Mouse (Mus musculus): ENCODE results near the gene Actg2. TPM values are rescaled to one million over a fixed set of nuclear protein-coding genes. Genes with fewer than 3 reads are reported as not detected.

The Actg2 gene
- polyA plus RNA-seq, 1 experiment from 2014 or later = 9.8 TPM

DNA sequence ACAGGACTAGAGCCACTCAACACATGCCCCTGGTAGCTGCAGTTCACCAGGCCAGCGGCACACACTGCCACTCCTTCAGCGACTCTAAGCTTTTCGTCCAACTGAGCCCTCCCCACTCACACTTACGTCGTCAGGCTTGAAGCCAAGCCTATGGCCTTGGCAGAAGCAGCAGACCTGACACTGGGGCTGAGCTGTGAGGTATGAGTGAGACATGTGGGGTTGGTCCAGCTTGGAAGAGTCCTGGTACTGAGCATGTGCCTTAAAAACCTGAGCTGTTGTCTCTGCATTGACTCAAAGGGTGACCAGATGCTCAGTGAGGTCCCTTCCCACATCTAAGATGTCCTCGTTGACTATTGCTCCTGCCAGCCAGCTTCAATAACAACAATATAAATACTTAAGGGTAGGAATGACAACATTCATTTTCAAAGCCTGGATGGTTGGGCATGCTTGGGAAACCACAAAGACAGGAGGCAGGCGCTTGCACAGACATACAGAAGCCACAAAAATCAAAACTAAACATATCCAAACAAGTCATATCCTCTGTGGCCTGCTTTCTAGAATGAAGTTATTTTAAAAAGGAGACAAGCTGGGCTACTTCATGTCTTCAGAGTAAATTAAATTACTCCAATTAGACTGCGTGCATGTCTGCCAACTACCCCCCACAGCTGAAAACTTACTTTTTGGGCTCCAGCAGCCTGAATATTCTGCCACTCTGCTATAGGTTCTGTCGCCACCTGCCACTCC is 39.9 kb downstream of the Actg2 start:
- H3K4me1 ChIP-seq (ENCODE audit: control insufficient read depth, low read depth, low read length) = peaks cover 5% of the 10 kb centered on the region
- no peaks in the 10 kb centered on the region for H3K27me3 ChIP-seq (ENCODE audit: control insufficient read depth, insufficient read depth, low read depth, low read length)
- no peaks in the 10 kb centered on the region for H3K9me3 ChIP-seq (replicated peaks; ENCODE audit: control insufficient read depth, low read length)
- H3K4me2 ChIP-seq (ENCODE audit: low read depth, low read length) = no peak overlapping the region
- peaks cover 5% of the 10 kb centered on the region; the same call in 1 of the 2 replicates for H3K36me3 ChIP-seq (ENCODE audit: control insufficient read depth, insufficient read depth)
- 81% methylated on average over 9 of the region's 9 CpGs for WGBS (ENCODE audit: insufficient replicate concordance)
- H3K27ac ChIP-seq (ENCODE audit: low read length) = no peak overlapping the region
- no peak overlapping the region for H3K9ac ChIP-seq (ENCODE audit: low read depth, low read length)
- H3K4me3 ChIP-seq (ENCODE audit: low read depth, low read length) = no peak overlapping the region
- ATAC-seq (ENCODE audit: low read depth) = no peak

DNA sequence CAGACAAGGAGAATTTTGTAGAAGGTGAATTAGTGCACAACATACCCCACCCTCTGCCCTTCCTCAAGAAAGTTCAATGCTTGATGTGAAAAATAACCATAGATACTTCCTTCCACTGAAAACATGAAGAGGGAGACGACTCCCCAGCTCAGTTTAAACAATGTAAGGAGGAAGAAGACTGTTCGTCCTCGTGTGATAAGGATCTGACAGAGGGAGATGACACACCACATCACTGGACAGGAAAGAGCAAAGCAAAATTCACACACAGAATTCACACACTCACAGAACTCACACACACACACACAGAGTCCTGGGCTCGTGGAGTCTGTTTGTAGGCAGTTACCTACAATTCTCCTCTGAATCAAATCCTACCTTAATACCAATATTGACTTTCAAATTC is 45.4 kb downstream of the Actg2 start:
- Histone ChIP-seq H3K9me3 (replicated peaks; ENCODE audit: control insufficient read depth, low read length) (no peaks in the 10 kb centered on the region), H3K36me3 (ENCODE audit: control insufficient read depth, insufficient read depth) (peaks cover 11% of the 10 kb centered on the region), H3K27me3 (ENCODE audit: control insufficient read depth, insufficient read depth, low read depth, low read length) (no peaks in the 10 kb centered on the region), H3K9ac (ENCODE audit: low read depth, low read length) (no peak overlapping the region), H3K27ac (ENCODE audit: low read length) (no peak overlapping the region), H3K4me2 (ENCODE audit: low read depth, low read length) (no peak overlapping the region), H3K4me3 (ENCODE audit: low read depth, low read length) (no peak overlapping the region), H3K4me1 (ENCODE audit: control insufficient read depth, low read depth, low read length) (no peaks in the 10 kb centered on the region)
- WGBS (ENCODE audit: insufficient replicate concordance) = 25% methylated on average over 4 of the region's 4 CpGs
- ATAC-seq (ENCODE audit: low read depth) = no peak

DNA sequence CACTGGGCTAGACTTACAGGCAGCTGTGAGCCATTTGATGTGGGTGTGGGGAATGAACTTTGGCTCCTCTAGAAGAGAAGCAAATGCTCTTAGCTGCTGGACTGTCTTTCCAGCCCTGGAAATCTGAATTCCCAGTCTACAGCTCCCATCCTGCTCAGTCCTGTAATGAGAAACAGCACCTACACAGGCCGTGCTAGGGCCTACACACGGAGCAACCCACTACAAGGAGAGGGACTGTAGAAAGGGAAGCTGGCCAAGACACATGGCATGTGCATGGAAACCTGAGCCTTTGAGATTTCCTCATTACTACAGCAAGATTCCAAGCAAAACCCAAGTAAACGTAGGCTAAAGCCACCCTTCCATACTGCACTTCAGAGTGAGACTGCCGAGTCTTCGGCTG is 47.9 kb downstream of the Actg2 start:
- no peak overlapping the region for H3K9ac ChIP-seq (ENCODE audit: low read depth, low read length)
- H3K4me2 ChIP-seq (ENCODE audit: low read depth, low read length) = no peak overlapping the region
- H3K9me3 ChIP-seq (replicated peaks; ENCODE audit: control insufficient read depth, low read length) = no peaks in the 10 kb centered on the region
- no peaks in the 10 kb centered on the region for H3K4me1 ChIP-seq (ENCODE audit: control insufficient read depth, low read depth, low read length)
- peaks cover 6% of the 10 kb centered on the region for H3K36me3 ChIP-seq (ENCODE audit: control insufficient read depth, insufficient read depth)
- no peak overlapping the region for H3K4me3 ChIP-seq (ENCODE audit: low read depth, low read length)
- ATAC-seq (ENCODE audit: low read depth) = no peak
- 71% methylated on average over 5 of the region's 5 CpGs for WGBS (ENCODE audit: insufficient replicate concordance)
- H3K27me3 ChIP-seq (ENCODE audit: control insufficient read depth, insufficient read depth, low read depth, low read length) = no peaks in the 10 kb centered on the region
- no peak overlapping the region for H3K27ac ChIP-seq (ENCODE audit: low read length)

DNA sequence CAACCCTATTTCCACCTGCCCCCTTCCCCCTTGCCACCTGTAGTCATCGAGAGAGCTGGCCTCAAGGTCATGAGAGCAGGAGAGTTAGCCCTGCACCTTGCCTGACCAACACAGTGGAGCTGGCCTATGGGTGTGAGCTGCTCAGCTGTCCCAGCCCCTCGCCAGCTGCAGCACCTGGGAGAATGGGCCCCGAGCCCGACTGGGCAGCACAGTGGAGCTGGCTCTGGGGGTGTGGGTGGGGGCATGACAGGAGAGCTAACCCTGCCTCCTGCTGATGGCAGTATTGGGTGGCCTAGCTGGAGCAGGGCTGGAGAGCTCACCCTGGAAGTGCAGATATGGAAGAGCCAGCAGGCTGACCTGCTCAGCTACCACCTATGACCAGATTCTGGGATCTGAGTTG is 48.8 kb downstream of the Actg2 start:
- Histone ChIP-seq H3K27me3 (ENCODE audit: control insufficient read depth, insufficient read depth, low read depth, low read length) (no peaks in the 10 kb centered on the region), H3K4me1 (ENCODE audit: control insufficient read depth, low read depth, low read length) (no peaks in the 10 kb centered on the region), H3K9me3 (replicated peaks; ENCODE audit: control insufficient read depth, low read length) (no peaks in the 10 kb centered on the region), H3K36me3 (ENCODE audit: control insufficient read depth, insufficient read depth) (peaks cover 6% of the 10 kb centered on the region), H3K27ac (ENCODE audit: low read length) (no peak overlapping the region), H3K4me2 (ENCODE audit: low read depth, low read length) (no peak overlapping the region), H3K9ac (ENCODE audit: low read depth, low read length) (no peak overlapping the region), H3K4me3 (ENCODE audit: low read depth, low read length) (no peak overlapping the region)
- no peak for ATAC-seq (ENCODE audit: low read depth)
- 57% methylated on average over 4 of the region's 4 CpGs for WGBS (ENCODE audit: insufficient replicate concordance)

- WGBS (ENCODE audit: insufficient replicate concordance) = 60% methylated on average over 4 of the region's 4 CpGs
- Histone ChIP-seq H3K4me2 (ENCODE audit: low read depth, low read length) (no peak overlapping the region), H3K4me1 (ENCODE audit: control insufficient read depth, low read depth, low read length) (no peaks in the 10 kb centered on the region), H3K9ac (ENCODE audit: low read depth, low read length) (no peak overlapping the region), H3K27ac (ENCODE audit: low read length) (no peak overlapping the region), H3K36me3 (ENCODE audit: control insufficient read depth, insufficient read depth) (peaks cover 6% of the 10 kb centered on the region), H3K27me3 (ENCODE audit: control insufficient read depth, insufficient read depth, low read depth, low read length) (no peaks in the 10 kb centered on the region), H3K9me3 (replicated peaks; ENCODE audit: control insufficient read depth, low read length) (no peaks in the 10 kb centered on the region), H3K4me3 (ENCODE audit: low read depth, low read length) (no peak overlapping the region)
- no peak for ATAC-seq (ENCODE audit: low read depth)
Measured at GRCm38 (mm10) chr6:83485854-83486253, 50.2 kb downstream of the Actg2 start.

GRCm38 (mm10) chr6:83483776-83484175 is 52.3 kb downstream of the Actg2 start:
- ATAC-seq (ENCODE audit: low read depth) = no peak
- 86% methylated on average over 7 of the region's 7 CpGs for WGBS (ENCODE audit: insufficient replicate concordance)
- Histone ChIP-seq H3K27me3 (ENCODE audit: control insufficient read depth, insufficient read depth, low read depth, low read length) (no peaks in the 10 kb centered on the region), H3K9ac (ENCODE audit: low read depth, low read length) (no peak overlapping the region), H3K4me2 (ENCODE audit: low read depth, low read length) (no peak overlapping the region), H3K4me1 (ENCODE audit: control insufficient read depth, low read depth, low read length) (no peaks in the 10 kb centered on the region), H3K4me3 (ENCODE audit: low read depth, low read length) (no peak overlapping the region), H3K9me3 (replicated peaks; ENCODE audit: control insufficient read depth, low read length) (no peaks in the 10 kb centered on the region), H3K27ac (ENCODE audit: low read length) (no peak overlapping the region), H3K36me3 (ENCODE audit: control insufficient read depth, insufficient read depth) (peaks cover 5% of the 10 kb centered on the region)

DNA sequence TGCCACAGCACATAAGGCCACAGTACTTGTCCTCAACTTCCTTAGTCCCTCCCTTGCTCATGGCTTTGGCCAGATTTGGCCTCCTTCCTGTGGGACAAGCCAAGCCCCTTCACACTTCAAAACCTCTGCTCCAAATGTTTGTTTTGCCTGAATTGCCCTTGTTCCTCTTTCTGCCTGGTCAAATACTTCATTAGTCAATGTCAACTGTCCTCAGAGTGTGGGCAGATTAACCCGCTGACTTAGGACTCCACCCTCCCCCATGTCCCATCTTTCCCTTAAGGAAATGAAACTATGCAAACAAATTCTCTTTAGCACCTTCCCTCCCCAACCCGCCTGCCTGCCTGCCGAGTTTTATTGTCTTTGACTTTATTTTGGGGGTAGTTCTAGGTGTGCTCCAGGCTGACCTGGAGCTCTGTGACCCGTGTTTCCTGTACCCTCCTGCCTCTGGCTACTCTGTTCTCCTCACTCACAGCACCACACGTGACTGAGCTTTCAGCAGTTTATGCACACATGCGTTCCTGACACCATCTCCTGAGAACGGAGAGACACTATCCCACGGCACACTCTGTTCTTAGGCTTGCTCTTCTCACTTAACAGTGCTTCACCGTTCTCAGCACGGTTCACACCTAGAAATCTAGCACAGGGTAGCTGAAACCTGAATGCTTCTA is 53.5 kb downstream of the Actg2 start:
- H3K4me2 ChIP-seq (ENCODE audit: low read depth, low read length) = no peak overlapping the region
- 30% methylated on average over 10 of the region's 10 CpGs for WGBS (ENCODE audit: insufficient replicate concordance)
- H3K9me3 ChIP-seq (replicated peaks; ENCODE audit: control insufficient read depth, low read length) = no peaks in the 10 kb centered on the region
- no peak overlapping the region for H3K9ac ChIP-seq (ENCODE audit: low read depth, low read length)
- no peak overlapping the region for H3K4me3 ChIP-seq (ENCODE audit: low read depth, low read length)
- no peaks in the 10 kb centered on the region for H3K27me3 ChIP-seq (ENCODE audit: control insufficient read depth, insufficient read depth, low read depth, low read length)
- no peaks in the 10 kb centered on the region for H3K4me1 ChIP-seq (ENCODE audit: control insufficient read depth, low read depth, low read length)
- ATAC-seq (ENCODE audit: low read depth) = no peak; the same call in 1 of the 2 replicates
- H3K27ac ChIP-seq (ENCODE audit: low read length) = no peak overlapping the region
- peaks cover 5% of the 10 kb centered on the region for H3K36me3 ChIP-seq (ENCODE audit: control insufficient read depth, insufficient read depth)

- Histone ChIP-seq H3K9ac (ENCODE audit: low read depth, low read length) (no peak overlapping the region), H3K27ac (ENCODE audit: low read length) (no peak overlapping the region), H3K27me3 (ENCODE audit: control insufficient read depth, insufficient read depth, low read depth, low read length) (no peaks in the 10 kb centered on the region), H3K9me3 (replicated peaks; ENCODE audit: control insufficient read depth, low read length) (no peaks in the 10 kb centered on the region), H3K4me1 (ENCODE audit: control insufficient read depth, low read depth, low read length) (no peaks in the 10 kb centered on the region), H3K4me2 (ENCODE audit: low read depth, low read length) (no peak overlapping the region), H3K36me3 (ENCODE audit: control insufficient read depth, insufficient read depth) (peaks cover 3% of the 10 kb centered on the region; the same call in 1 of the 2 replicates), H3K4me3 (ENCODE audit: low read depth, low read length) (no peak overlapping the region)
- WGBS (ENCODE audit: insufficient replicate concordance) = 68% methylated on average over 6 of the region's 6 CpGs
- ATAC-seq (ENCODE audit: low read depth) = no peak
Measured at GRCm38 (mm10) chr6:83480019-83480655, 55.9 kb downstream of the Actg2 start.

GRCm38 (mm10) chr6:83479193-83479592 is 56.9 kb downstream of the Actg2 start:
- 52% methylated on average over 2 of the region's 2 CpGs for WGBS (ENCODE audit: insufficient replicate concordance)
- Histone ChIP-seq H3K4me2 (ENCODE audit: low read depth, low read length) (no peak overlapping the region), H3K27me3 (ENCODE audit: control insufficient read depth, insufficient read depth, low read depth, low read length) (no peaks in the 10 kb centered on the region), H3K4me1 (ENCODE audit: control insufficient read depth, low read depth, low read length) (no peaks in the 10 kb centered on the region), H3K9ac (ENCODE audit: low read depth, low read length) (no peak overlapping the region), H3K4me3 (ENCODE audit: low read depth, low read length) (no peak overlapping the region), H3K9me3 (replicated peaks; ENCODE audit: control insufficient read depth, low read length) (no peaks in the 10 kb centered on the region), H3K27ac (ENCODE audit: low read length) (no peak overlapping the region), H3K36me3 (ENCODE audit: control insufficient read depth, insufficient read depth) (peaks cover 3% of the 10 kb centered on the region; the same call in 1 of the 2 replicates)
- ATAC-seq (ENCODE audit: low read depth) = no peak
